Mouse (Mus musculus): ENCODE measurements around the gene Idua. TPM values are rescaled to one million over a fixed set of nuclear protein-coding genes. Genes with fewer than 3 reads are reported as not detected.

The Idua gene
- polyA plus RNA-seq, 1 experiment from 2014 or later = 8.2 TPM

GRCm38 (mm10) chr5:108713691-108714090 lies 53.6 kb downstream of the Idua start:
- no peak overlapping the region for H3K4me2 ChIP-seq (ENCODE audit: low read depth)
- H3K9me3 ChIP-seq (ENCODE audit: control insufficient read depth, low read length) = no peaks in the 10 kb centered on the region
- no peak overlapping the region for H3K4me3 ChIP-seq (ENCODE audit: low read depth, low read length)
- no peak overlapping the region for H3K9ac ChIP-seq (ENCODE audit: low read length)
- no peaks in the 10 kb centered on the region for H3K36me3 ChIP-seq (ENCODE audit: control insufficient read depth, insufficient read depth, low read length)
- DNase-seq (ENCODE audit: low spot score) (no peak), ATAC-seq (ENCODE audit: insufficient read depth, low FRiP score, low TSS enrichment) (no peak)
- H3K27me3 ChIP-seq (ENCODE audit: control insufficient read depth, insufficient read depth, low read length) = no peaks in the 10 kb centered on the region
- H3K4me1 ChIP-seq (ENCODE audit: control insufficient read depth, insufficient read depth, low read length) = peaks cover 4% of the 10 kb centered on the region; the same call in 1 of the 2 replicates
- H3K27ac ChIP-seq (ENCODE audit: low read depth, low read length) = no peak overlapping the region

GRCm38 (mm10) chr5:108714149-108714548 lies 54.0 kb downstream of the Idua start:
- WGBS = 68% methylated on average over 6 of the region's 6 CpGs
- H3K4me2 ChIP-seq (ENCODE audit: low read depth) = no peak overlapping the region
- H3K4me1 ChIP-seq (ENCODE audit: control insufficient read depth, insufficient read depth, low read length) = peaks cover 4% of the 10 kb centered on the region; the same call in 1 of the 2 replicates
- H3K27me3 ChIP-seq (ENCODE audit: control insufficient read depth, insufficient read depth, low read length) = no peaks in the 10 kb centered on the region
- no peaks in the 10 kb centered on the region for H3K36me3 ChIP-seq (ENCODE audit: control insufficient read depth, insufficient read depth, low read length)
- DNase-seq (ENCODE audit: low spot score) (no peak), ATAC-seq (ENCODE audit: insufficient read depth, low FRiP score, low TSS enrichment) (no peak)
- no peak overlapping the region for H3K4me3 ChIP-seq (ENCODE audit: low read depth, low read length)
- H3K27ac ChIP-seq (ENCODE audit: low read depth, low read length) = no peak overlapping the region
- H3K9ac ChIP-seq (ENCODE audit: low read length) = no peak overlapping the region
- H3K9me3 ChIP-seq (ENCODE audit: control insufficient read depth, low read length) = no peaks in the 10 kb centered on the region

GRCm38 (mm10) chr5:108715974-108716373 lies 55.8 kb downstream of the Idua start:
- 85% methylated on average over 1 of the region's 1 CpGs for WGBS
- no peak overlapping the region for H3K4me2 ChIP-seq (ENCODE audit: low read depth)
- H3K27me3 ChIP-seq (ENCODE audit: control insufficient read depth, insufficient read depth, low read length) = no peaks in the 10 kb centered on the region
- peaks cover 4% of the 10 kb centered on the region; the same call in 1 of the 2 replicates for H3K4me1 ChIP-seq (ENCODE audit: control insufficient read depth, insufficient read depth, low read length)
- no peak overlapping the region for H3K27ac ChIP-seq (ENCODE audit: low read depth, low read length)
- H3K9ac ChIP-seq (ENCODE audit: low read length) = no peak overlapping the region
- DNase-seq (ENCODE audit: low spot score) = no peak
- no peaks in the 10 kb centered on the region for H3K36me3 ChIP-seq (ENCODE audit: control insufficient read depth, insufficient read depth, low read length)
- H3K4me3 ChIP-seq (ENCODE audit: low read depth, low read length) = no peak overlapping the region
- H3K9me3 ChIP-seq (ENCODE audit: control insufficient read depth, low read length) = no peaks in the 10 kb centered on the region
- no peak for ATAC-seq (ENCODE audit: insufficient read depth, low FRiP score, low TSS enrichment)

GRCm38 (mm10) chr5:108718051-108718450 lies 57.9 kb downstream of the Idua start:
- no peaks in the 10 kb centered on the region for H3K36me3 ChIP-seq (ENCODE audit: control insufficient read depth, insufficient read depth, low read length)
- no peak overlapping the region for H3K4me2 ChIP-seq (ENCODE audit: low read depth)
- 31% methylated on average over 4 of the region's 4 CpGs for WGBS
- DNase-seq (ENCODE audit: low spot score) (no peak), ATAC-seq (ENCODE audit: insufficient read depth, low FRiP score, low TSS enrichment) (no peak)
- H3K4me1 ChIP-seq (ENCODE audit: control insufficient read depth, insufficient read depth, low read length) = peaks cover 4% of the 10 kb centered on the region; the same call in 1 of the 2 replicates
- no peak overlapping the region for H3K27ac ChIP-seq (ENCODE audit: low read depth, low read length)
- no peaks in the 10 kb centered on the region for H3K9me3 ChIP-seq (ENCODE audit: control insufficient read depth, low read length)
- H3K4me3 ChIP-seq (ENCODE audit: low read depth, low read length) = no peak overlapping the region
- no peak overlapping the region for H3K9ac ChIP-seq (ENCODE audit: low read length)
- no peaks in the 10 kb centered on the region for H3K27me3 ChIP-seq (ENCODE audit: control insufficient read depth, insufficient read depth, low read length)

- no peak overlapping the region for H3K9ac ChIP-seq (ENCODE audit: low read length)
- no peaks in the 10 kb centered on the region for H3K9me3 ChIP-seq (ENCODE audit: control insufficient read depth, low read length)
- ATAC-seq (ENCODE audit: insufficient read depth, low FRiP score, low TSS enrichment) (no peak), DNase-seq (ENCODE audit: low spot score) (no peak)
- H3K27me3 ChIP-seq (ENCODE audit: control insufficient read depth, insufficient read depth, low read length) = no peaks in the 10 kb centered on the region
- no peak overlapping the region for H3K4me3 ChIP-seq (ENCODE audit: low read depth, low read length)
- H3K4me1 ChIP-seq (ENCODE audit: control insufficient read depth, insufficient read depth, low read length) = peaks cover 4% of the 10 kb centered on the region; the same call in 1 of the 2 replicates
- H3K27ac ChIP-seq (ENCODE audit: low read depth, low read length) = no peak overlapping the region
- H3K36me3 ChIP-seq (ENCODE audit: control insufficient read depth, insufficient read depth, low read length) = no peaks in the 10 kb centered on the region
- no peak overlapping the region for H3K4me2 ChIP-seq (ENCODE audit: low read depth)
- WGBS = 71% methylated on average over 7 of the region's 7 CpGs
These were observed 59.6 kb downstream of the Idua start for GRCm38 (mm10) chr5:108719761-108720160.

GRCm38 (mm10) chr5:108724006-108724405 lies 63.9 kb downstream of the Idua start:
- Histone ChIP-seq H3K9me3 (ENCODE audit: control insufficient read depth, low read length) (no peaks in the 10 kb centered on the region), H3K36me3 (ENCODE audit: control insufficient read depth, insufficient read depth, low read length) (no peaks in the 10 kb centered on the region), H3K27me3 (ENCODE audit: control insufficient read depth, insufficient read depth, low read length) (no peaks in the 10 kb centered on the region), H3K4me1 (ENCODE audit: control insufficient read depth, insufficient read depth, low read length) (no peaks in the 10 kb centered on the region), H3K4me2 (ENCODE audit: low read depth) (no peak overlapping the region), H3K9ac (ENCODE audit: low read length) (no peak overlapping the region), H3K27ac (ENCODE audit: low read depth, low read length) (no peak overlapping the region), H3K4me3 (ENCODE audit: low read depth, low read length) (no peak overlapping the region)
- no peak for ATAC-seq (ENCODE audit: insufficient read depth, low FRiP score, low TSS enrichment)
- DNase-seq (ENCODE audit: low spot score) = no peak
- WGBS = 63% methylated on average over 2 of the region's 2 CpGs

GRCm38 (mm10) chr5:108726557-108727248 lies 66.6 kb downstream of the Idua start:
- no peaks in the 10 kb centered on the region for H3K36me3 ChIP-seq (ENCODE audit: control insufficient read depth, insufficient read depth, low read length)
- H3K9me3 ChIP-seq (ENCODE audit: control insufficient read depth, low read length) = no peaks in the 10 kb centered on the region
- H3K4me2 ChIP-seq (ENCODE audit: low read depth) = no peak overlapping the region
- DNase-seq (ENCODE audit: low spot score) (peak; percentile 76), ATAC-seq (ENCODE audit: insufficient read depth, low FRiP score, low TSS enrichment) (peak; percentile 88)
- H3K4me1 ChIP-seq (ENCODE audit: control insufficient read depth, insufficient read depth, low read length) = no peaks in the 10 kb centered on the region
- no peak overlapping the region for H3K9ac ChIP-seq (ENCODE audit: low read length)
- 21% methylated on average over 5 of the region's 5 CpGs for WGBS
- H3K27me3 ChIP-seq (ENCODE audit: control insufficient read depth, insufficient read depth, low read length) = no peaks in the 10 kb centered on the region
- no peak overlapping the region for H3K27ac ChIP-seq (ENCODE audit: low read depth, low read length)
- no peak overlapping the region for H3K4me3 ChIP-seq (ENCODE audit: low read depth, low read length)

- no peaks in the 10 kb centered on the region for H3K9me3 ChIP-seq (ENCODE audit: control insufficient read depth, low read length)
- no peak overlapping the region for H3K4me2 ChIP-seq (ENCODE audit: low read depth)
- no peaks in the 10 kb centered on the region for H3K27me3 ChIP-seq (ENCODE audit: control insufficient read depth, insufficient read depth, low read length)
- ATAC-seq (ENCODE audit: insufficient read depth, low FRiP score, low TSS enrichment) (no peak), DNase-seq (ENCODE audit: low spot score) (no peak)
- 91% methylated on average over 1 of the region's 1 CpGs for WGBS
- no peaks in the 10 kb centered on the region for H3K36me3 ChIP-seq (ENCODE audit: control insufficient read depth, insufficient read depth, low read length)
- no peak overlapping the region for H3K27ac ChIP-seq (ENCODE audit: low read depth, low read length)
- no peak overlapping the region for H3K9ac ChIP-seq (ENCODE audit: low read length)
- H3K4me3 ChIP-seq (ENCODE audit: low read depth, low read length) = no peak overlapping the region
- H3K4me1 ChIP-seq (ENCODE audit: control insufficient read depth, insufficient read depth, low read length) = no peaks in the 10 kb centered on the region
These were observed 67.3 kb downstream of the Idua start for GRCm38 (mm10) chr5:108727425-108727824.
